Mouse (Mus musculus): ENCODE measurements around the gene Slc25a34. TPM values are rescaled to one million over a fixed set of nuclear protein-coding genes. Genes with fewer than 3 reads are reported as not detected.

The Slc25a34 gene
- 22.5 and 27.9 TPM in 2 replicates for polyA plus RNA-seq (2015; fragmentation: Nextera tagmentation; extraction: Ambion mirVana)

GRCm38 (mm10) chr4:141623666-141624065, at the start of gene Slc25a34:
Gene Slc25a34 (minus strand): TSS chr4:141623821.

DNA sequence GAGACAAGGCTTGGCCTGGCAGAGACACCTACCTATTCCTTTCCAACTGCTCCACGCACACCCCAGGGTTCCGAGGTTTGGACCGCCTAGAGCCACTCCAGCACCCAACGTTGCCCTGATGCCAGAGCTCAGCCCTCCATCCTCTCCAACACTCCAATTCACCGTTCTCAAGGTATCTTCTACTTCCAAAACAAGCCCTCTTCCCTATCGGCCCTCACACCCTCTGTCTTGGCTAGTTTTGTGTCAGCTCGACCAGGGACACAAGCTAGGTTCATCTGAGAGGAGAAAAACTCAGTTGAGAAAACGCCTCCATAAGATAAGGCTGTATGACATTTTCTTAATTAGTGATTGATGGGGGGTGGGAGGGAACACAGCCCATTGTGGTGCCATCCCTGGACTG, 41.2 kb upstream of the Slc25a34 start, which contains the start of gene Plekhm2:
Plekhm2 (minus strand) TSS at position 101 of the 400 bp plus-strand sequence.

GRCm38 (mm10) chr4:141618565-141619243, 4.9 kb downstream of the Slc25a34 start, which contains the start of gene Tmem82:
Gene Tmem82 (minus strand): TSS chr4:141618633.

DNA sequence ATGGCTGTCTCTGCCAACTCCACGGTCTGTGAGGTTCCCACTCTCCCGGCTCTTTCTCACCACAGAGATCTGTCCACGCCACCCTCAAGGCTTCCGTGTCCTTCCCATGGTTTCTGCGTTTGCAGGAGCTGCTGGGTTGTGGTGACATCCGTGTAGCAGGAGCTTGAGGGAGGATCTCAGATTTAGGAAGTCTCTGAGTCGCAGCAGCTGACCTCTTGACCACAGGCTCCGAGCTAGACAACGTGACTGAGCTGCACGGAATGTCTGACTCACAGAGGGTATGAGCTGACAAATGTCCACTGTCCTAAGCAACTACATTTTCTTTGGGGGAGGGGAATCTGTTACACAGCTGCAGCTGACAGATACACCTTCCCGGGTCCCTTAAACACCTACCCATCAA, 17.8 kb downstream of the Slc25a34 start, which contains the start of gene Fblim1:
Fblim1 (minus strand) TSS at position 236 of the 400 bp plus-strand sequence.

Other genes starting within 250 kb of the Slc25a34 start
- 0.69 and 1.3 TPM in 2 replicates for gene Clcnka, start 225.1 kb downstream of the Slc25a34 start, polyA plus RNA-seq (2015; fragmentation: Nextera tagmentation; extraction: Ambion mirVana)
- 0.06 TPM in 1 of 2 replicates, not detected in the other for gene Clcnkb, start 207.8 kb downstream of the Slc25a34 start, polyA plus RNA-seq (2015; fragmentation: Nextera tagmentation; extraction: Ambion mirVana)
- gene Hspb7, start 203.0 kb downstream of the Slc25a34 start, polyA plus RNA-seq (2015; fragmentation: Nextera tagmentation; extraction: Ambion mirVana), result 66.3 and 81.8 TPM in 2 replicates
- not detected in 2 replicates for gene Srarp, start 187.7 kb downstream of the Slc25a34 start, polyA plus RNA-seq (2015; fragmentation: Nextera tagmentation; extraction: Ambion mirVana)
- 15.5 and 16.1 TPM in 2 replicates for gene Zbtb17, start 179.2 kb downstream of the Slc25a34 start, polyA plus RNA-seq (2015; fragmentation: Nextera tagmentation; extraction: Ambion mirVana)
- gene Spen, start 85.2 kb downstream of the Slc25a34 start, polyA plus RNA-seq (2015; fragmentation: Nextera tagmentation; extraction: Ambion mirVana), result 2.7 and 3.3 TPM in 2 replicates
- gene Fblim1, start 17.7 kb downstream of the Slc25a34 start, polyA plus RNA-seq (2015; fragmentation: Nextera tagmentation; extraction: Ambion mirVana), result 7.2 and 9.5 TPM in 2 replicates
- gene Tmem82, start 5.2 kb downstream of the Slc25a34 start, polyA plus RNA-seq (2015; fragmentation: Nextera tagmentation; extraction: Ambion mirVana), result 4.8 and 5.6 TPM in 2 replicates
- gene Plekhm2, start 41.1 kb upstream of the Slc25a34 start, polyA plus RNA-seq (2015; fragmentation: Nextera tagmentation; extraction: Ambion mirVana), result 4.0 and 4.2 TPM in 2 replicates
- 2.4 TPM in 1 of 2 replicates, not detected in the other for gene Rsc1a1, start 61.8 kb upstream of the Slc25a34 start, polyA plus RNA-seq (2015; fragmentation: Nextera tagmentation; extraction: Ambion mirVana)
- 14.3 and 15.1 TPM in 2 replicates for gene Ddi2, start 99.6 kb upstream of the Slc25a34 start, polyA plus RNA-seq (2015; fragmentation: Nextera tagmentation; extraction: Ambion mirVana)
- 0.63 and 0.83 TPM in 2 replicates for gene Agmat, start 122.9 kb upstream of the Slc25a34 start, polyA plus RNA-seq (2015; fragmentation: Nextera tagmentation; extraction: Ambion mirVana)
- 2.2 and 2.5 TPM in 2 replicates for gene Dnajc16, start 167.1 kb upstream of the Slc25a34 start, polyA plus RNA-seq (2015; fragmentation: Nextera tagmentation; extraction: Ambion mirVana)
- 6.4 and 6.7 TPM in 2 replicates for gene Casp9, start 169.8 kb upstream of the Slc25a34 start, polyA plus RNA-seq (2015; fragmentation: Nextera tagmentation; extraction: Ambion mirVana)
- gene Cela2a, start 202.3 kb upstream of the Slc25a34 start, polyA plus RNA-seq (2015; fragmentation: Nextera tagmentation; extraction: Ambion mirVana), result not detected in 2 replicates
- gene Ctrc, start 222.5 kb upstream of the Slc25a34 start, polyA plus RNA-seq (2015; fragmentation: Nextera tagmentation; extraction: Ambion mirVana), result not detected in 2 replicates

Data from skeletal muscle tissue, postnatal 0 days (tissue).